Mouse (Mus musculus): Measurements from ENCODE around the gene Matk. TPM values are rescaled to one million over a fixed set of nuclear protein-coding genes. Genes with fewer than 3 reads are reported as not detected.
A peak's percentile ranks its signal among the peaks of the same experiment; 100 is the strongest.

Gene Matk
- polyA plus RNA-seq, 1 experiment from 2014 or later: 3.7 TPM

GRCm38 (mm10) chr10:81302288-81302687 lies 49.6 kb downstream of the Matk start:
- 77% methylated on average over 4 of the region's 4 CpGs for WGBS
- Histone ChIP-seq H3K4me1 (peaks cover 66% of the 10 kb centered on the region), H3K36me3 (peaks cover 49% of the 10 kb centered on the region), H3K4me3 (peak overlapping the region; percentile 9; the same call in 1 of the 2 replicates), H3K27ac (replicated peaks) (peak overlapping the region; percentile 67), H3K9me3 (replicated peaks) (no peaks in the 10 kb centered on the region), H3K27me3 (ENCODE audit: low read depth, poor library complexity, severe bottlenecking) (no peaks in the 10 kb centered on the region)
- DNase-seq (ENCODE audit: low spot score): no peak

GRCm38 (mm10) chr10:81302781-81303218 lies 50.1 kb downstream of the Matk start:
- Histone ChIP-seq H3K27ac (replicated peaks) (peak overlapping the region; percentile 67; the same call in 1 of the 2 replicates), H3K4me1 (peaks cover 61% of the 10 kb centered on the region), H3K9me3 (replicated peaks) (no peaks in the 10 kb centered on the region), H3K27me3 (ENCODE audit: low read depth, poor library complexity, severe bottlenecking) (no peaks in the 10 kb centered on the region), H3K36me3 (peaks cover 52% of the 10 kb centered on the region), H3K4me3 (peak overlapping the region; percentile 20)
- 87% methylated on average over 14 of the region's 14 CpGs for WGBS
- no peak for DNase-seq (ENCODE audit: low spot score)

GRCm38 (mm10) chr10:81303258-81303657 lies 50.5 kb downstream of the Matk start:
- no peaks in the 10 kb centered on the region for H3K27me3 ChIP-seq (ENCODE audit: low read depth, poor library complexity, severe bottlenecking)
- H3K36me3 ChIP-seq: peaks cover 52% of the 10 kb centered on the region
- WGBS: 79% methylated on average over 10 of the region's 10 CpGs
- peak overlapping the region; percentile 20; the same call in 1 of the 2 replicates for H3K4me3 ChIP-seq
- no peak for DNase-seq (ENCODE audit: low spot score)
- peak overlapping the region; percentile 67; the same call in 1 of the 2 replicates for H3K27ac ChIP-seq (replicated peaks)
- no peaks in the 10 kb centered on the region for H3K9me3 ChIP-seq (replicated peaks)
- H3K4me1 ChIP-seq: peaks cover 58% of the 10 kb centered on the region

GRCm38 (mm10) chr10:81303761-81304160 lies 51.0 kb downstream of the Matk start:
- no peaks in the 10 kb centered on the region for H3K9me3 ChIP-seq (replicated peaks)
- no peaks in the 10 kb centered on the region for H3K27me3 ChIP-seq (ENCODE audit: low read depth, poor library complexity, severe bottlenecking)
- H3K4me3 ChIP-seq: no peak overlapping the region
- WGBS: 81% methylated on average over 7 of the region's 7 CpGs
- no peak overlapping the region; the same call in 1 of the 2 replicates for H3K27ac ChIP-seq (replicated peaks)
- peaks cover 54% of the 10 kb centered on the region for H3K36me3 ChIP-seq
- DNase-seq (ENCODE audit: low spot score): no peak
- H3K4me1 ChIP-seq: peaks cover 58% of the 10 kb centered on the region

GRCm38 (mm10) chr10:81304597-81305238 lies 52.0 kb downstream of the Matk start:
- 0 out of 2 replicates have a peak overlapping the region, but pooled peaks have one; percentile 9 for H3K4me3 ChIP-seq
- H3K27me3 ChIP-seq (ENCODE audit: low read depth, poor library complexity, severe bottlenecking): no peaks in the 10 kb centered on the region
- no peaks in the 10 kb centered on the region for H3K9me3 ChIP-seq (replicated peaks)
- H3K27ac ChIP-seq (replicated peaks): peak overlapping the region; percentile 33; the same call in 1 of the 2 replicates
- H3K36me3 ChIP-seq: peaks cover 64% of the 10 kb centered on the region
- peak; percentile 62 for DNase-seq (ENCODE audit: low spot score)
- peaks cover 48% of the 10 kb centered on the region for H3K4me1 ChIP-seq
- 24% methylated on average over 8 of the region's 9 CpGs for WGBS

- 95% methylated on average over 14 of the region's 14 CpGs for whole genome bisulfite sequencing
- DNase-seq (ENCODE audit: low spot score): no peak
- peaks cover 71% of the 10 kb centered on the region for H3K36me3 ChIP-seq
- H3K9me3 ChIP-seq (replicated peaks): no peaks in the 10 kb centered on the region
- H3K4me3 ChIP-seq: no peak overlapping the region
- no peaks in the 10 kb centered on the region for H3K27me3 ChIP-seq (ENCODE audit: low read depth, poor library complexity, severe bottlenecking)
- no peak overlapping the region for H3K27ac ChIP-seq (replicated peaks)
- H3K4me1 ChIP-seq: peaks cover 39% of the 10 kb centered on the region
Observed at GRCm38 (mm10) chr10:81305663-81306062, 52.9 kb downstream of the Matk start.

GRCm38 (mm10) chr10:81306173-81306668 lies 53.5 kb downstream of the Matk start:
- Histone ChIP-seq H3K27ac (replicated peaks) (no peak overlapping the region), H3K27me3 (ENCODE audit: low read depth, poor library complexity, severe bottlenecking) (no peaks in the 10 kb centered on the region), H3K9me3 (replicated peaks) (no peaks in the 10 kb centered on the region), H3K4me1 (peaks cover 34% of the 10 kb centered on the region), H3K36me3 (peaks cover 77% of the 10 kb centered on the region), H3K4me3 (no peak overlapping the region)
- DNase-seq (ENCODE audit: low spot score): no peak
- WGBS: 93% methylated on average over 12 of the region's 12 CpGs

- H3K9me3 ChIP-seq (replicated peaks): no peaks in the 10 kb centered on the region
- DNase-seq (ENCODE audit: low spot score): no peak
- H3K27me3 ChIP-seq (ENCODE audit: low read depth, poor library complexity, severe bottlenecking): no peaks in the 10 kb centered on the region
- H3K36me3 ChIP-seq: peaks cover 82% of the 10 kb centered on the region
- peaks cover 27% of the 10 kb centered on the region for H3K4me1 ChIP-seq
- WGBS: 96% methylated on average over 21 of the region's 21 CpGs
- H3K27ac ChIP-seq (replicated peaks): no peak overlapping the region; the same call in 1 of the 2 replicates
- 0 out of 2 replicates have a peak overlapping the region, but pooled peaks have one; percentile 3 for H3K4me3 ChIP-seq
Observed at GRCm38 (mm10) chr10:81306837-81307682, 54.3 kb downstream of the Matk start.

- H3K27ac ChIP-seq (replicated peaks): no peak overlapping the region
- H3K4me3 ChIP-seq: no peak overlapping the region
- no peaks in the 10 kb centered on the region for H3K9me3 ChIP-seq (replicated peaks)
- H3K36me3 ChIP-seq: peaks cover 100% of the 10 kb centered on the region
- no peaks in the 10 kb centered on the region for H3K27me3 ChIP-seq (ENCODE audit: low read depth, poor library complexity, severe bottlenecking)
- H3K4me1 ChIP-seq: peaks cover 5% of the 10 kb centered on the region
- WGBS: 89% methylated on average over 5 of the region's 5 CpGs
- no peak for DNase-seq (ENCODE audit: low spot score)
Observed at GRCm38 (mm10) chr10:81309571-81309970, 56.8 kb downstream of the Matk start.

Small RNA genes lying within 50 kb of the gene (microRNA-seq; reads per million reads assigned to microRNA genes)
- 16.8 reads per million, percentile 29 among the genes with 10 or more reads in this experiment for gene Mir3057

Other genes with a start within 250 kb of the Matk start
- 6.0 and 8.4 TPM in 2 replicates for gene Gng7, start 238.0 kb upstream of the Matk start, polyA plus RNA-seq (2016; fragmentation: Nextera tagmentation; extraction: Ambion mirVana)
- gene Diras1, start 227.3 kb upstream of the Matk start, polyA plus RNA-seq (2016; fragmentation: Nextera tagmentation; extraction: Ambion mirVana): 3.0 and 6.4 TPM in 2 replicates
- 17.4 and 26.6 TPM in 2 replicates for gene Slc39a3, start 215.5 kb upstream of the Matk start, polyA plus RNA-seq (2016; fragmentation: Nextera tagmentation; extraction: Ambion mirVana)
- 289 and 314 TPM in 2 replicates for gene Sgta, start 192.8 kb upstream of the Matk start, polyA plus RNA-seq (2016; fragmentation: Nextera tagmentation; extraction: Ambion mirVana)
- 87.1 and 107 TPM in 2 replicates for gene Thop1, start 182.9 kb upstream of the Matk start, polyA plus RNA-seq (2016; fragmentation: Nextera tagmentation; extraction: Ambion mirVana)
- 0.35 and 0.60 TPM in 2 replicates for gene Creb3l3, start 154.1 kb upstream of the Matk start, polyA plus RNA-seq (2016; fragmentation: Nextera tagmentation; extraction: Ambion mirVana)
- gene Map2k2, start 147.0 kb upstream of the Matk start, polyA plus RNA-seq (2016; fragmentation: Nextera tagmentation; extraction: Ambion mirVana): 215 TPM in 2 replicates
- gene Zbtb7a, start 117.7 kb upstream of the Matk start, polyA plus RNA-seq (2016; fragmentation: Nextera tagmentation; extraction: Ambion mirVana): 7.8 and 9.8 TPM in 2 replicates
- 61.4 and 68.5 TPM in 2 replicates for gene Pias4, start 85.0 kb upstream of the Matk start, polyA plus RNA-seq (2016; fragmentation: Nextera tagmentation; extraction: Ambion mirVana)
- gene Eef2, start 76.3 kb upstream of the Matk start, polyA plus RNA-seq (2016; fragmentation: Nextera tagmentation; extraction: Ambion mirVana): 528 and 571 TPM in 2 replicates
- gene Dapk3, start 69.9 kb upstream of the Matk start, polyA plus RNA-seq (2016; fragmentation: Nextera tagmentation; extraction: Ambion mirVana): 52.7 and 53.3 TPM in 2 replicates
- 0.09 TPM in 1 of 2 replicates, not detected in the other for gene 4930442H23Rik, start 69.1 kb upstream of the Matk start, polyA plus RNA-seq (2016; fragmentation: Nextera tagmentation; extraction: Ambion mirVana)
- not detected in 2 replicates for gene Nmrk2, start 50.9 kb upstream of the Matk start, polyA plus RNA-seq (2016; fragmentation: Nextera tagmentation; extraction: Ambion mirVana)
- 8.7 and 17.1 TPM in 2 replicates for gene Atcay, start 22.1 kb upstream of the Matk start, polyA plus RNA-seq (2016; fragmentation: Nextera tagmentation; extraction: Ambion mirVana)
- 3.5 and 6.3 TPM in 2 replicates for gene Zfr2, start 19.8 kb upstream of the Matk start, polyA plus RNA-seq (2016; fragmentation: Nextera tagmentation; extraction: Ambion mirVana)
- gene Mrpl54, start 14.0 kb downstream of the Matk start, polyA plus RNA-seq (2016; fragmentation: Nextera tagmentation; extraction: Ambion mirVana): 229 and 258 TPM in 2 replicates
- 50.5 and 55.5 TPM in 2 replicates for gene Apba3, start 14.0 kb downstream of the Matk start, polyA plus RNA-seq (2016; fragmentation: Nextera tagmentation; extraction: Ambion mirVana)
- 6.5 and 6.9 TPM in 2 replicates for gene Tjp3, start 38.6 kb downstream of the Matk start, polyA plus RNA-seq (2016; fragmentation: Nextera tagmentation; extraction: Ambion mirVana)
- gene Pip5k1c, start 40.0 kb downstream of the Matk start, polyA plus RNA-seq (2016; fragmentation: Nextera tagmentation; extraction: Ambion mirVana): 55.0 and 60.8 TPM in 2 replicates
- gene Cactin, start 68.2 kb downstream of the Matk start, polyA plus RNA-seq (2016; fragmentation: Nextera tagmentation; extraction: Ambion mirVana): 53.5 and 53.6 TPM in 2 replicates
- gene Tbxa2r, start 75.8 kb downstream of the Matk start, polyA plus RNA-seq (2016; fragmentation: Nextera tagmentation; extraction: Ambion mirVana): 2.9 and 3.3 TPM in 2 replicates
- not detected in 2 replicates for gene Gipc3, start 90.3 kb downstream of the Matk start, polyA plus RNA-seq (2016; fragmentation: Nextera tagmentation; extraction: Ambion mirVana)
- 102 and 115 TPM in 2 replicates for gene Hmg20b, start 97.5 kb downstream of the Matk start, polyA plus RNA-seq (2016; fragmentation: Nextera tagmentation; extraction: Ambion mirVana)
- 9.3 and 10.6 TPM in 2 replicates for gene Mfsd12, start 104.6 kb downstream of the Matk start, polyA plus RNA-seq (2016; fragmentation: Nextera tagmentation; extraction: Ambion mirVana)
- gene 4930404N11Rik, start 112.9 kb downstream of the Matk start, polyA plus RNA-seq (2016; fragmentation: Nextera tagmentation; extraction: Ambion mirVana): 0.38 and 0.39 TPM in 2 replicates
- gene Fzr1, start 125.6 kb downstream of the Matk start, polyA plus RNA-seq (2016; fragmentation: Nextera tagmentation; extraction: Ambion mirVana): 138 and 146 TPM in 2 replicates
- gene Dohh, start 131.5 kb downstream of the Matk start, polyA plus RNA-seq (2016; fragmentation: Nextera tagmentation; extraction: Ambion mirVana): 93.4 and 98.7 TPM in 2 replicates
- gene Gm48551, start 131.5 kb downstream of the Matk start, polyA plus RNA-seq (2016; fragmentation: Nextera tagmentation; extraction: Ambion mirVana): 2.9 and 3.4 TPM in 2 replicates
- 1.7 and 2.9 TPM in 2 replicates for gene Gm48552, start 136.1 kb downstream of the Matk start, polyA plus RNA-seq (2016; fragmentation: Nextera tagmentation; extraction: Ambion mirVana)
- 1.7 and 2.3 TPM in 2 replicates for gene Smim24, start 140.1 kb downstream of the Matk start, polyA plus RNA-seq (2016; fragmentation: Nextera tagmentation; extraction: Ambion mirVana)
- gene Nfic, start 202.7 kb downstream of the Matk start, polyA plus RNA-seq (2016; fragmentation: Nextera tagmentation; extraction: Ambion mirVana): 8.7 and 11.7 TPM in 2 replicates
- 5.0 and 10.8 TPM in 2 replicates for gene Celf5, start 229.8 kb downstream of the Matk start, polyA plus RNA-seq (2016; fragmentation: Nextera tagmentation; extraction: Ambion mirVana)
- gene Ncln, start 243.5 kb downstream of the Matk start, polyA plus RNA-seq (2016; fragmentation: Nextera tagmentation; extraction: Ambion mirVana): 84.5 and 87.5 TPM in 2 replicates
- 0.37 and 0.89 TPM in 2 replicates for gene S1pr4, start 247.2 kb downstream of the Matk start, polyA plus RNA-seq (2016; fragmentation: Nextera tagmentation; extraction: Ambion mirVana)